Mouse (Mus musculus): ENCODE results near the gene Scamp2. TPM values are rescaled to one million over a fixed set of nuclear protein-coding genes. Genes with fewer than 3 reads are reported as not detected.

Gene Scamp2
- polyA plus RNA-seq (2014; fragmentation: Nextera tagmentation; extraction: Ambion mirVana) = 44.0 and 45.0 TPM in 2 replicates

DNA sequence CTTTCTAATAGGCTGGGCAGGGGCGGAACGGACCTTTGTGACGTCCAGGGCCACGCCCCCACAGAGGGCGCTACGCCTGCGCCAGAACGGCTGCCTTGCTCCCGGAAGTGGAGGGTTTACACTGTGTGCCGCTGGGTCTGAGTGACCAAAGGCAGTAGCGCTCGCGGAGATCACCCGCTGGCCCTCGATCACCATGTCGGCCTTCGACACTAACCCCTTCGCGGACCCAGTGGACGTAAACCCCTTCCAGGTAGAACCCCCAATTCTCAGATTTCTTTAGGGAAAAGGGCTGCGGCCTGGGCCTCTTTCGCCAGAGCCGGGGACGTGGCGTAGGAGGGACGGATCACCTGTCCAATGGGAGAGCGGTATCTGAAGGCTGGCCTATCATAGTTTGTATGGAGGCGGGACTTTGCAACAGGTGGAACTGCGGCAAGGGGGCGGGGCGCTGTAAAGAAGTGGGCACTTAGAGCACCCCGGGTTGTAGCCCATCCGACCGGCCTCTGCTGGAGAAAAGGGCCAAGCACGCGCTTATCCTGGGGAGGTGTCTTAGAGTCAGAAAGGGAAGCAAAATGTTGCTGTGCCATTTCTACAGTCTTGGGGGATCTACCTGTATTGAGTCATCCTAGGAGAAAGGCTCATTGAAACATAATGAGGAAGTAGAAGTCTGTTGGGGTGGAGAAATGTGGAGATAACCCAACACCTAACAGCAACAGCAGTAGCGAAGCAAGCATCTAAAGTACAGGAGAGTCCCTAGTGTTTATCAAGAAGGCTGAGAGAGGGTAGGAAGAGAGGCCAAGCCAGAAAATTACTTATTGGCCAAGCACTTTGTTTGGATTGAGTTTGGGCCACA is at the start of gene Scamp2:
TSS of gene Scamp2 (plus strand) at position 83 of the 850 bp plus-strand sequence.
- Histone ChIP-seq H3K27me3 (ENCODE audit: control insufficient read depth, insufficient read depth, low read length) (no peaks in the 10 kb centered on the region), H3K4me2 (replicated peaks) (peak within 1 kb of the TSS; percentile 87), H3K27ac (peak within 1 kb of the TSS; percentile 90), H3K9ac (peak within 1 kb of the TSS; percentile 62), H3K4me3 (replicated peaks; ENCODE audit: low read length) (peak within 1 kb of the TSS; percentile 49), H3K9me3 (ENCODE audit: control insufficient read depth, low read length) (no peaks in the 10 kb centered on the region), H3K4me1 (replicated peaks; ENCODE audit: control insufficient read depth, insufficient read depth, low read length) (peaks cover 17% of the 10 kb centered on the region), H3K36me3 (replicated peaks; ENCODE audit: control insufficient read depth, insufficient read depth) (no peaks in the 10 kb centered on the region)
- DNase-seq (ENCODE audit: low spot score) (peak; percentile 93), ATAC-seq (ENCODE audit: low FRiP score) (peak; percentile 100)
- WGBS = 1% methylated on average over 37 of the region's 37 CpGs

DNA sequence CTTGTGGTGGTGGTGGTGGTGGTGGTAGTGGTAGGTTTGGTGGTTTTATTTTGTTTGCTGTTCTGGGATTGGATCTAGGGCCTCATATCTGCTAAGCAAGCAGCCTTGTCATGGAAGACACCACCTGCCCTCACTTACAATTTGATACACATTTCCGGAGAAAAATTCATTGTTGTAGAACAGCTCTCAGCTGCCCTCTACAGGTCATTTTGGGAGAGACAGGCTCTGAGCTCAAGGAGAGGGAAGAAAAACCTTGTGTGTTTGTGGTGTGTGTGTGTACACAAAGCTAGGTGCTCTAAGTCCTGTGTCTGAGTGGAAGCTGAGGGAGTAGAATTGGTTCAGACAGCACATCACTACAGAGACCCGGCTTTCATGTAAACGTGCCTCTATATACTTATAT is 43.6 kb upstream of the Scamp2 start:
- H3K9me3 ChIP-seq (ENCODE audit: control insufficient read depth, low read length) = no peaks in the 10 kb centered on the region
- ATAC-seq (ENCODE audit: low FRiP score) (no peak), DNase-seq (ENCODE audit: low spot score) (peak; percentile 93)
- WGBS = 10% methylated on average over 3 of the region's 3 CpGs
- H3K4me3 ChIP-seq (replicated peaks; ENCODE audit: low read length) = no peak overlapping the region
- H3K27ac ChIP-seq = peak overlapping the region; percentile 65
- H3K4me1 ChIP-seq (replicated peaks; ENCODE audit: control insufficient read depth, insufficient read depth, low read length) = peaks cover 6% of the 10 kb centered on the region
- H3K36me3 ChIP-seq (replicated peaks; ENCODE audit: control insufficient read depth, insufficient read depth) = no peaks in the 10 kb centered on the region
- H3K4me2 ChIP-seq (replicated peaks) = no peak overlapping the region
- H3K27me3 ChIP-seq (ENCODE audit: control insufficient read depth, insufficient read depth, low read length) = no peaks in the 10 kb centered on the region
- 0 out of 2 replicates have a peak overlapping the region, but pooled peaks have one; percentile 33 for H3K9ac ChIP-seq

DNA sequence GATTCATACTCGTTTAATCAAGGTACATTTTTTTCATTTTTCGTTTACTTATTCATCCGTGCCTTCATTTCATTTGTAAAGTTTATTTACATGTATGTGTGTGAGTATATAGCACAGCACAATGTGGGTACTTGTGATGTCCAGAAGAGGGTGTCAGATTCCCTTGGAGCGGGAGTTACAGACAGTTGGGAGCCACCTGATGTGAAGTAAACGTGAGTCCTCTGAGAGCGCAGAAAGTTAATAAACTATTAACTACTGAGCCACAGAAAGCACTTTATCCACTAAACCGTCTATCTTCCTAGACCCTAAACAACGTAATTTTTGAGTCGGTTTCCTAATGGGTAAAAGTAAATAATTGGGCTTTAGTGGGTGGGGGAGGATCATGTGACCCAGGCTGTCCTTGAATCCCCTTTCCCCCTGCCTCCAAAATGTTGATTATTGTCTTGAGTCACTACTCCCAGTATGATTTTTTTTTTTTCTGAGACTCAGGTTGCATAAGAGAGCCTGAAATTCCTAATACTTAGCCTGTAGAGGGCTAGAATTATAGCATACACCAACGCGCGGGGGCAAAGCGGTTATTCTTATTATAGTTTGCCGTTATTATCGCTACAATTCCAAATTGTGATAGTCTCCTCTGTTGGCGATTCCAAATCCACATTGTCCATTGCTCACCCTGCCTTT is 40.2 kb upstream of the Scamp2 start:
- H3K4me3 ChIP-seq (replicated peaks; ENCODE audit: low read length) = peak overlapping the region; percentile 93
- no peak for DNase-seq (ENCODE audit: low spot score)
- H3K9ac ChIP-seq = peak overlapping the region; percentile 96
- H3K9me3 ChIP-seq (ENCODE audit: control insufficient read depth, low read length) = no peaks in the 10 kb centered on the region
- H3K4me2 ChIP-seq (replicated peaks) = peak overlapping the region; percentile 57
- peak overlapping the region; percentile 91 for H3K27ac ChIP-seq
- no peaks in the 10 kb centered on the region for H3K36me3 ChIP-seq (replicated peaks; ENCODE audit: control insufficient read depth, insufficient read depth)
- no peaks in the 10 kb centered on the region for H3K27me3 ChIP-seq (ENCODE audit: control insufficient read depth, insufficient read depth, low read length)
- peaks cover 28% of the 10 kb centered on the region for H3K4me1 ChIP-seq (replicated peaks; ENCODE audit: control insufficient read depth, insufficient read depth, low read length)
- 25% methylated on average over 16 of the region's 16 CpGs for WGBS
- peak; percentile 47 for ATAC-seq (ENCODE audit: low FRiP score)

DNA sequence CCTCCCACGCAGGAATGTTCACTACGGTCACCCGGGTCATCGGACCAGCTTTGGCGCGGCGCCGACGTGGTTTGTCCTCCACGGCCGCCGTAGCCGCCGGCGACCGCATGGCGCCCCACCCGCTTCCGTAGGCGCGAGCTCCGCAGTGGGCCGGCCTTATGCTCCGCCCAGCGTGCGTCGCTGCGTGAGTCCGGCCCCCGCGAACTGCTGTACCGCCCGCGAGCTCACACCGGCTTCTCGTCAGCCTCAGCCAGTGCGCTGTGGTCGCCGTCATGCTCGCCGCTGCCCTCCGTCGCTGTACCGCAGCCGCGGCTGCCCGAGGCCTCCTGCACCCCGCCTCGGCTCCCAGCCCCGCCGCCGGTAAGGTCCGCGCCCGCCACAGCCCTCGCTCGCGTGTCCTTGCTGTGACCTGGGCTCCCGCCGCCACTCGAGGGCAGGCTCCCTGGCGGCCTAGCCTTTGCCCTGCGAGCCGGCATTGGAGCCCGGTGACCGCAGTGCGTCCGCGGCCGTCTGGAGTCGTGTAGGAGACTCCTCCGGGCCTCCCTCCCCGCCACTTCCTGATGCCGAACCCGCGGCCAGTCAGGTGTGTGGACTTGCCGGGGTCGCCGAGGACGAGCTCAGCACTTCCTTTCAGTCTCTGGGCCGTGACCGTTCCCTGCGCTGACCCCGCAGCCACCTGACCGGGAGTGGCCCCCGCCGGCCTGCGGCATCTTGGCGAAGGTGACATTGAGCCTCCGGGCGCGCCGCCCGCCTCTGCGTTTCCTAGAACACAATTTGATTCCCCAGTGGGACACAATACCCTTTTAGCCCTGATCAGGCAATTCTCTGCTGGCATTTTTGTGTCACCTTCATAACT is 39.5 kb upstream of the Scamp2 start, which contains the start of gene Cox5a:
TSS of gene Cox5a (plus strand) at position 219 of the 856 bp plus-strand sequence.
- DNase-seq (ENCODE audit: low spot score) = peak; percentile 91
- peak; percentile 95 for ATAC-seq (ENCODE audit: low FRiP score)
- H3K9ac ChIP-seq = peak within 1 kb of the TSS; percentile 96
- peaks cover 28% of the 10 kb centered on the region for H3K4me1 ChIP-seq (replicated peaks; ENCODE audit: control insufficient read depth, insufficient read depth, low read length)
- H3K27me3 ChIP-seq (ENCODE audit: control insufficient read depth, insufficient read depth, low read length) = no peaks in the 10 kb centered on the region
- no peaks in the 10 kb centered on the region for H3K36me3 ChIP-seq (replicated peaks; ENCODE audit: control insufficient read depth, insufficient read depth)
- H3K27ac ChIP-seq = peak within 1 kb of the TSS; percentile 91
- peak within 1 kb of the TSS; percentile 57 for H3K4me2 ChIP-seq (replicated peaks)
- peak within 1 kb of the TSS; percentile 93 for H3K4me3 ChIP-seq (replicated peaks; ENCODE audit: low read length)
- WGBS = under 1% methylated on average over 95 of the region's 95 CpGs
- H3K9me3 ChIP-seq (ENCODE audit: control insufficient read depth, low read length) = no peaks in the 10 kb centered on the region

- H3K9me3 ChIP-seq (ENCODE audit: control insufficient read depth, low read length) = no peaks in the 10 kb centered on the region
- ATAC-seq (ENCODE audit: low FRiP score) = no peak
- H3K4me2 ChIP-seq (replicated peaks) = peak overlapping the region; percentile 57
- 42% methylated on average over 7 of the region's 7 CpGs for WGBS
- H3K27ac ChIP-seq = no peak overlapping the region; the same call in 1 of the 2 replicates
- no peaks in the 10 kb centered on the region for H3K36me3 ChIP-seq (replicated peaks; ENCODE audit: control insufficient read depth, insufficient read depth)
- H3K4me1 ChIP-seq (replicated peaks; ENCODE audit: control insufficient read depth, insufficient read depth, low read length) = peaks cover 24% of the 10 kb centered on the region
- H3K27me3 ChIP-seq (ENCODE audit: control insufficient read depth, insufficient read depth, low read length) = no peaks in the 10 kb centered on the region
- no peak for DNase-seq (ENCODE audit: low spot score)
- peak overlapping the region; percentile 96 for H3K9ac ChIP-seq
- peak overlapping the region; percentile 93 for H3K4me3 ChIP-seq (replicated peaks; ENCODE audit: low read length)
Observed at GRCm38 (mm10) chr9:57522114-57522860, 38.5 kb upstream of the Scamp2 start.

GRCm38 (mm10) chr9:57522861-57523246 is 37.9 kb upstream of the Scamp2 start:
- Histone ChIP-seq H3K4me2 (replicated peaks) (peak overlapping the region; percentile 57), H3K27ac (no peak overlapping the region), H3K27me3 (ENCODE audit: control insufficient read depth, insufficient read depth, low read length) (no peaks in the 10 kb centered on the region), H3K4me1 (replicated peaks; ENCODE audit: control insufficient read depth, insufficient read depth, low read length) (peaks cover 24% of the 10 kb centered on the region), H3K4me3 (replicated peaks; ENCODE audit: low read length) (peak overlapping the region; percentile 93), H3K9ac (peak overlapping the region; percentile 96), H3K36me3 (replicated peaks; ENCODE audit: control insufficient read depth, insufficient read depth) (no peaks in the 10 kb centered on the region), H3K9me3 (ENCODE audit: control insufficient read depth, low read length) (no peaks in the 10 kb centered on the region)
- WGBS = 82% methylated on average over 4 of the region's 4 CpGs
- no peak for ATAC-seq (ENCODE audit: low FRiP score)
- DNase-seq (ENCODE audit: low spot score) = no peak

DNA sequence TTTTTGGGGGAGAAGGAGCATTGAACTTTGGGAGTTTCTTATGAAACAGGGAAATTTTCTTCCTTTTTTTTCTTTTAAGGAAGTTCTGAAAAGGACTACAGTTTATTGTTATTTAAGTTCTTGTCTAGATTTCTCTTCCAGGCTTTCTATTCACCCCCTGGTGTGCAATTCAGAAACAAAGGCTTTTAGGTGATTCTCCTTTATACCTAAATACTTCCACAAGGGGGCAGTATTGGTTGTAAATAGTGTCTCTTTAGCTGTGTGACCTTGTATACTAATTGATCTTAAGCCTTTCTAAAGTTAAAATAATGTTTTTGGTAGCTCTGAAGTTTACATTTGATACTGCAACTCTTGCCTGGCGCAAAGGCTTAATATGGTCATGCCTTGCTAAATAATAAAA is 37.0 kb upstream of the Scamp2 start:
- 77% methylated on average over 1 of the region's 1 CpGs for WGBS
- ATAC-seq (ENCODE audit: low FRiP score) (no peak), DNase-seq (ENCODE audit: low spot score) (peak; percentile 80)
- Histone ChIP-seq H3K4me3 (replicated peaks; ENCODE audit: low read length) (no peak overlapping the region), H3K9me3 (ENCODE audit: control insufficient read depth, low read length) (no peaks in the 10 kb centered on the region), H3K9ac (no peak overlapping the region), H3K27ac (no peak overlapping the region), H3K4me2 (replicated peaks) (peak overlapping the region; percentile 57), H3K36me3 (replicated peaks; ENCODE audit: control insufficient read depth, insufficient read depth) (no peaks in the 10 kb centered on the region), H3K27me3 (ENCODE audit: control insufficient read depth, insufficient read depth, low read length) (no peaks in the 10 kb centered on the region), H3K4me1 (replicated peaks; ENCODE audit: control insufficient read depth, insufficient read depth, low read length) (peaks cover 24% of the 10 kb centered on the region)

- DNase-seq (ENCODE audit: low spot score) (no peak), ATAC-seq (ENCODE audit: low FRiP score) (no peak)
- Histone ChIP-seq H3K9ac (no peak overlapping the region), H3K4me3 (replicated peaks; ENCODE audit: low read length) (no peak overlapping the region), H3K4me1 (replicated peaks; ENCODE audit: control insufficient read depth, insufficient read depth, low read length) (peaks cover 24% of the 10 kb centered on the region), H3K36me3 (replicated peaks; ENCODE audit: control insufficient read depth, insufficient read depth) (0 out of 2 replicates have a peak, but pooled peaks cover 4% of the 10 kb centered on the region), H3K27ac (no peak overlapping the region), H3K4me2 (replicated peaks) (no peak overlapping the region), H3K27me3 (ENCODE audit: control insufficient read depth, insufficient read depth, low read length) (no peaks in the 10 kb centered on the region), H3K9me3 (ENCODE audit: control insufficient read depth, low read length) (no peaks in the 10 kb centered on the region)
Observed at GRCm38 (mm10) chr9:57524439-57524838, 36.3 kb upstream of the Scamp2 start.
